Mouse (Mus musculus): ENCODE measurements around the gene Wdr18. TPM values are rescaled to one million over a fixed set of nuclear protein-coding genes. Genes with fewer than 3 reads are reported as not detected.

Gene Wdr18
- 25.0 TPM for polyA plus RNA-seq (2014; fragmentation: Illumina TruSeq; extraction: RNeasy Lipid Tissue Mini Kit (QIAGEN cat#74804); ENCODE audit: insufficient read depth, low read depth, low replicate concordance)

DNA sequence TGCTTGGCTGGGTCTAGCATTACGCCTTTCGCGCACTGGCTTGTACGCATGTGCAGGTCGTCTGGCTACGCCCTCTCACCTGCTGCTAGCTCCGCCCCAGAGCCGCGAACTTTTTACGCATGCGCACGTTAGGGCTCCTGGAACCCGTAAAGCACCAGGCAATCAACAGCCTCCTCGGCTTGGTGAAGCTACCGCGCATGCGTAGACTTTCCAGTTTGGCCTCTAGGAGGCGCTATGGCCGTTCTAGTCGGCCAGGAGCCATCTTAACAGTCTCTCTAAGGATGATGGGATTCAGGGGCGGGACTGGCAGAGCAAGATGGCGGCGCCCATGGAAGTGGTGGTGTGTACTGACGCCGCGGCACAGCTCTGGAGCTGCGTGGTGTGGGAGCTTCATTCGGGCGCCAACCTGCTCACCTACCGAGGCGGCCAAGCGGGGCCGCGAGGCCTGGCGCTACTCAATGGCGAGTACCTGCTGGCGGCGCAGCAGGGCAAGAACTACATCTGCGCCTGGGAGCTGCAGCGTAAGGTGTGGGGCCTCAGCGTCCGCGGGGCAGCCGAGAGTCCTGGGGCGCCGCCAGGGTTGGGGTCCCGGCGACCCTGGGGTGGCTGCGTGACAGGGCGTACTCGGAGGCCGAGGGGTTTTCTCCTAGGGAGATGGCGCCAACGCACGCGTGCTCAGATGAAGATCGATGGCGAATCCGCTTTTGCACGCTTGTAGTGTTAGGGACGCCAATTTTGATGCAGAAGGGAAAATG lies at the start of gene Wdr18:
TSS of gene Wdr18 (plus strand) at position 306 of the 755 bp plus-strand sequence.

GRCm38 (mm10) chr10:79910556-79910955 lies 49.4 kb upstream of the Wdr18 start, which contains the start of gene Gm26602:
Gene Gm26602, plus strand, starts transcription at chr10:79910856.

DNA sequence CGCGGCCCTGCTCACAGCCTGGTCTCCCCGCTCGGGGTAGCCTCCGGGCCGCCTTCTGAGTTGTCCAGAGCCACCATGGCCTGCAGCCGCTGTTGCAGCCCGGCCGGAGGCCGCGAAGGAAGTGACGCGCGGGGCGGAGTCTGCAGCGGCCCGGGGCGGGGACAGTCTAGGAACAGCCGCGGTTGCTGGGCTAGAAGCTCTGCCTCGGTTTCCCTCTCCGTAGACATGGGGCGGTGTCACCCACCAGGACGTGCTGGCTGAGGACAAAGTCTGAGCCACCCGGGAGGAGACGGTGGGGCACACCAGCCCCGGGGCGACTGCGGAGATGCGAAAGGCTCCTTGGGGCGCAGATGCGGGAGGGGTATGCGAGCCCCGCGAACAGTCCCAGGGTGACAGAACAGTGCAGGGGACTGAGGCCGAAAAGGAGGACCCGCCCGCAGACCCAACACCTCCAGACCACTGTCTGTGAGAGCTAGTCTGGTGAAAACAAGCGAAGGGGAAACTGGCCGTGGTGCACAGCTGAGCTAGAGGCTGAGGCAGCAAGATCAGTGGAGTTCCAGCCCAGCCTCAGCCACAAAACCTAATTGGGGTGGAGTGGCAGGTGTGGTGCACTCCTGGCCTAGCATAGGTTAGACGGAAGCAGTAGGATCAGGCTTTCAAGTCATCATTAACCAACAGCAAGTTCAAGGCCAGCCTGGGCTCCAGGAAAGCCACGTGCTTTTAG lies 43.0 kb upstream of the Wdr18 start, which contains the start of gene Kiss1r:
TSS of gene Kiss1r (plus strand) at position 164 of the 724 bp plus-strand sequence.

GRCm38 (mm10) chr10:79920958-79921535 lies 38.9 kb upstream of the Wdr18 start, which contains the start of gene R3hdm4:
Gene R3hdm4, minus strand, starts transcription at chr10:79921208.

GRCm38 (mm10) chr10:79926491-79927323 lies 33.2 kb upstream of the Wdr18 start, which contains the start of gene Arid3a:
Gene Arid3a, plus strand, starts transcription at chr10:79927043.

GRCm38 (mm10) chr10:79970415-79971182 lies 10.6 kb downstream of the Wdr18 start, which contains the start of gene Grin3b:
Gene Grin3b, plus strand, starts transcription at chr10:79970715.

DNA sequence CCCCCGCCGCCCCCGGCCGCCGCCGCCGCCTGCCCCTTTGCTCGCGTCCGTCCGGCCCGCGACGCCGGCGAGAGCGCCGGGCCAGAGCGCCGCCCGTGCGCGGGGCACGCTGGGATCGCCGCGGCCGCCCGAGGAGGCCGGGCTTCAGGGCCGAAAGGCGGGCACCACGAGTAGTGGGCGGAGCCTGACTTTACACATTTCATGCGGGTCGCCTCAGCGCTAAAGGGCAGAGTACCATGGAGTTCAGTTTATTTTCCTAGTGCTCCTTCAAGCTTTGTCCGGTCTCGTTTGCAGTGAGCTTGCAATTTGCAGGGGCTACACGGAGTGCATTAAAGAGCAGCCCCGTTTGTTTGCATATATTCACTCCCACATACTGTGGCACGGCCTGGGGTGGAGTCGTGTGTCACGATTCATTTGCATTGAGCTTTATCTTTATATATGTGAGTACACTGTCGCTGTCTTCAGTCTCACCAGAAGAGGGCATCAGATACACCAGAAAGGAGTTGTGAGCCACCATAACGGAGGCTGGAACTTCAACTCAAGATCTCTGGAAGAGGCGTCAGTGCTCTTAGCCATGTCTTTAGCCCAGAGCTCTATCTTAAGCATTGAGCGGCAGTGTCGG lies 24.4 kb downstream of the Wdr18 start, which contains the start of gene Tmem259:
TSS of gene Tmem259 (minus strand) at position 136 of the 622 bp plus-strand sequence.

GRCm38 (mm10) chr10:79988506-79989271 lies 28.7 kb downstream of the Wdr18 start, which contains the start of gene Cnn2:
Gene Cnn2, plus strand, starts transcription at chr10:79988584.

GRCm38 (mm10) chr10:79996272-79997033 lies 36.5 kb downstream of the Wdr18 start, which contains the start of gene Abca7:
Gene Abca7, plus strand, starts transcription at chr10:79996494.

GRCm38 (mm10) chr10:80016511-80016910 lies 56.6 kb downstream of the Wdr18 start, which contains the start of gene Arhgap45:
Gene Arhgap45, plus strand, starts transcription at chr10:80016653.

Other genes with a start within 250 kb of the Wdr18 start
- gene Hcn2, start 243.5 kb upstream of the Wdr18 start, polyA plus RNA-seq (2014; fragmentation: Illumina TruSeq; extraction: RNeasy Lipid Tissue Mini Kit (QIAGEN cat#74804); ENCODE audit: insufficient read depth, low read depth, low replicate concordance) = 0.48 TPM
- gene Polrmt, start 213.6 kb upstream of the Wdr18 start, polyA plus RNA-seq (2014; fragmentation: Illumina TruSeq; extraction: RNeasy Lipid Tissue Mini Kit (QIAGEN cat#74804); ENCODE audit: insufficient read depth, low read depth, low replicate concordance) = 19.4 TPM
- gene Fgf22, start 205.1 kb upstream of the Wdr18 start, polyA plus RNA-seq (2014; fragmentation: Illumina TruSeq; extraction: RNeasy Lipid Tissue Mini Kit (QIAGEN cat#74804); ENCODE audit: insufficient read depth, low read depth, low replicate concordance) = not detected
- gene Rnf126, start 193.2 kb upstream of the Wdr18 start, polyA plus RNA-seq (2014; fragmentation: Illumina TruSeq; extraction: RNeasy Lipid Tissue Mini Kit (QIAGEN cat#74804); ENCODE audit: insufficient read depth, low read depth, low replicate concordance) = 25.3 TPM
- 20.4 TPM for gene Fstl3, start 182.9 kb upstream of the Wdr18 start, polyA plus RNA-seq (2014; fragmentation: Illumina TruSeq; extraction: RNeasy Lipid Tissue Mini Kit (QIAGEN cat#74804); ENCODE audit: insufficient read depth, low read depth, low replicate concordance)
- 0.08 TPM for gene Prss57, start 169.2 kb upstream of the Wdr18 start, polyA plus RNA-seq (2014; fragmentation: Illumina TruSeq; extraction: RNeasy Lipid Tissue Mini Kit (QIAGEN cat#74804); ENCODE audit: insufficient read depth, low read depth, low replicate concordance)
- gene Palm, start 166.6 kb upstream of the Wdr18 start, polyA plus RNA-seq (2014; fragmentation: Illumina TruSeq; extraction: RNeasy Lipid Tissue Mini Kit (QIAGEN cat#74804); ENCODE audit: insufficient read depth, low read depth, low replicate concordance) = 18.7 TPM
- 3.5 TPM for gene Misp, start 139.2 kb upstream of the Wdr18 start, polyA plus RNA-seq (2014; fragmentation: Illumina TruSeq; extraction: RNeasy Lipid Tissue Mini Kit (QIAGEN cat#74804); ENCODE audit: insufficient read depth, low read depth, low replicate concordance)
- gene Ptbp1, start 105.7 kb upstream of the Wdr18 start, polyA plus RNA-seq (2014; fragmentation: Illumina TruSeq; extraction: RNeasy Lipid Tissue Mini Kit (QIAGEN cat#74804); ENCODE audit: insufficient read depth, low read depth, low replicate concordance) = 81.3 TPM
- gene Prtn3, start 85.7 kb upstream of the Wdr18 start, polyA plus RNA-seq (2014; fragmentation: Illumina TruSeq; extraction: RNeasy Lipid Tissue Mini Kit (QIAGEN cat#74804); ENCODE audit: insufficient read depth, low read depth, low replicate concordance) = 2.2 TPM
- gene Plppr3, start 85.5 kb upstream of the Wdr18 start, polyA plus RNA-seq (2014; fragmentation: Illumina TruSeq; extraction: RNeasy Lipid Tissue Mini Kit (QIAGEN cat#74804); ENCODE audit: insufficient read depth, low read depth, low replicate concordance) = 3.4 TPM
- gene Elane, start 73.9 kb upstream of the Wdr18 start, polyA plus RNA-seq (2014; fragmentation: Illumina TruSeq; extraction: RNeasy Lipid Tissue Mini Kit (QIAGEN cat#74804); ENCODE audit: insufficient read depth, low read depth, low replicate concordance) = not detected
- gene Cfd, start 69.3 kb upstream of the Wdr18 start, polyA plus RNA-seq (2014; fragmentation: Illumina TruSeq; extraction: RNeasy Lipid Tissue Mini Kit (QIAGEN cat#74804); ENCODE audit: insufficient read depth, low read depth, low replicate concordance) = 873 TPM
- 12.4 TPM for gene Med16, start 51.2 kb upstream of the Wdr18 start, polyA plus RNA-seq (2014; fragmentation: Illumina TruSeq; extraction: RNeasy Lipid Tissue Mini Kit (QIAGEN cat#74804); ENCODE audit: insufficient read depth, low read depth, low replicate concordance)
- not detected for gene Gm26602, start 49.3 kb upstream of the Wdr18 start, polyA plus RNA-seq (2014; fragmentation: Illumina TruSeq; extraction: RNeasy Lipid Tissue Mini Kit (QIAGEN cat#74804); ENCODE audit: insufficient read depth, low read depth, low replicate concordance)
- gene Kiss1r, start 43.2 kb upstream of the Wdr18 start, polyA plus RNA-seq (2014; fragmentation: Illumina TruSeq; extraction: RNeasy Lipid Tissue Mini Kit (QIAGEN cat#74804); ENCODE audit: insufficient read depth, low read depth, low replicate concordance) = 3.0 TPM
- gene R3hdm4, start 38.9 kb upstream of the Wdr18 start, polyA plus RNA-seq (2014; fragmentation: Illumina TruSeq; extraction: RNeasy Lipid Tissue Mini Kit (QIAGEN cat#74804); ENCODE audit: insufficient read depth, low read depth, low replicate concordance) = 59.6 TPM
- gene Arid3a, start 33.1 kb upstream of the Wdr18 start, polyA plus RNA-seq (2014; fragmentation: Illumina TruSeq; extraction: RNeasy Lipid Tissue Mini Kit (QIAGEN cat#74804); ENCODE audit: insufficient read depth, low read depth, low replicate concordance) = 2.2 TPM
- gene Grin3b, start 10.6 kb downstream of the Wdr18 start, polyA plus RNA-seq (2014; fragmentation: Illumina TruSeq; extraction: RNeasy Lipid Tissue Mini Kit (QIAGEN cat#74804); ENCODE audit: insufficient read depth, low read depth, low replicate concordance) = not detected
- gene Tmem259, start 24.2 kb downstream of the Wdr18 start, polyA plus RNA-seq (2014; fragmentation: Illumina TruSeq; extraction: RNeasy Lipid Tissue Mini Kit (QIAGEN cat#74804); ENCODE audit: insufficient read depth, low read depth, low replicate concordance) = 67.1 TPM
- 208 TPM for gene Cnn2, start 28.4 kb downstream of the Wdr18 start, polyA plus RNA-seq (2014; fragmentation: Illumina TruSeq; extraction: RNeasy Lipid Tissue Mini Kit (QIAGEN cat#74804); ENCODE audit: insufficient read depth, low read depth, low replicate concordance)
- gene Abca7, start 36.3 kb downstream of the Wdr18 start, polyA plus RNA-seq (2014; fragmentation: Illumina TruSeq; extraction: RNeasy Lipid Tissue Mini Kit (QIAGEN cat#74804); ENCODE audit: insufficient read depth, low read depth, low replicate concordance) = 7.0 TPM
- gene Arhgap45, start 56.5 kb downstream of the Wdr18 start, polyA plus RNA-seq (2014; fragmentation: Illumina TruSeq; extraction: RNeasy Lipid Tissue Mini Kit (QIAGEN cat#74804); ENCODE audit: insufficient read depth, low read depth, low replicate concordance) = 36.5 TPM
- gene Polr2e, start 79.6 kb downstream of the Wdr18 start, polyA plus RNA-seq (2014; fragmentation: Illumina TruSeq; extraction: RNeasy Lipid Tissue Mini Kit (QIAGEN cat#74804); ENCODE audit: insufficient read depth, low read depth, low replicate concordance) = 120 TPM
- 1,013 TPM for gene Gpx4, start 87.0 kb downstream of the Wdr18 start, polyA plus RNA-seq (2014; fragmentation: Illumina TruSeq; extraction: RNeasy Lipid Tissue Mini Kit (QIAGEN cat#74804); ENCODE audit: insufficient read depth, low read depth, low replicate concordance)
- gene Sbno2, start 145.4 kb downstream of the Wdr18 start, polyA plus RNA-seq (2014; fragmentation: Illumina TruSeq; extraction: RNeasy Lipid Tissue Mini Kit (QIAGEN cat#74804); ENCODE audit: insufficient read depth, low read depth, low replicate concordance) = 13.9 TPM
- gene Stk11, start 155.7 kb downstream of the Wdr18 start, polyA plus RNA-seq (2014; fragmentation: Illumina TruSeq; extraction: RNeasy Lipid Tissue Mini Kit (QIAGEN cat#74804); ENCODE audit: insufficient read depth, low read depth, low replicate concordance) = 98.1 TPM
- 267 TPM for gene Atp5d, start 178.5 kb downstream of the Wdr18 start, polyA plus RNA-seq (2014; fragmentation: Illumina TruSeq; extraction: RNeasy Lipid Tissue Mini Kit (QIAGEN cat#74804); ENCODE audit: insufficient read depth, low read depth, low replicate concordance)
- gene Cbarp, start 180.7 kb downstream of the Wdr18 start, polyA plus RNA-seq (2014; fragmentation: Illumina TruSeq; extraction: RNeasy Lipid Tissue Mini Kit (QIAGEN cat#74804); ENCODE audit: insufficient read depth, low read depth, low replicate concordance) = 6.8 TPM
- gene Midn, start 188.1 kb downstream of the Wdr18 start, polyA plus RNA-seq (2014; fragmentation: Illumina TruSeq; extraction: RNeasy Lipid Tissue Mini Kit (QIAGEN cat#74804); ENCODE audit: insufficient read depth, low read depth, low replicate concordance) = 24.9 TPM
- gene Cirbp, start 205.8 kb downstream of the Wdr18 start, polyA plus RNA-seq (2014; fragmentation: Illumina TruSeq; extraction: RNeasy Lipid Tissue Mini Kit (QIAGEN cat#74804); ENCODE audit: insufficient read depth, low read depth, low replicate concordance) = 84.5 TPM
- 27.6 TPM for gene 1600002K03Rik, start 212.8 kb downstream of the Wdr18 start, polyA plus RNA-seq (2014; fragmentation: Illumina TruSeq; extraction: RNeasy Lipid Tissue Mini Kit (QIAGEN cat#74804); ENCODE audit: insufficient read depth, low read depth, low replicate concordance)
- 1.1 TPM for gene Efna2, start 219.3 kb downstream of the Wdr18 start, polyA plus RNA-seq (2014; fragmentation: Illumina TruSeq; extraction: RNeasy Lipid Tissue Mini Kit (QIAGEN cat#74804); ENCODE audit: insufficient read depth, low read depth, low replicate concordance)